Mouse (Mus musculus) liver, adult 2 months (tissue): ENCODE results near the gene Bap1. TPM values are rescaled to one million over a fixed set of nuclear protein-coding genes. Genes with fewer than 3 reads are reported as not detected.

Source experiments
- DNase-seq: peaks from one replicate; pipeline ENCODE4 v3.0.0-alpha.2; 2011; ENCODE audit warnings: low read depth, low spot score; ENCODE audit errors: extremely low read depth
- H3K27ac ChIP-seq: fragments of 200-500 bp; replicated peaks from 2 replicates; pipeline ENCODE4 v1.5.1; 2012; ENCODE audit warnings: low read depth, mild to moderate bottlenecking, control low read depth, inconsistent platforms, low read length; ENCODE audit not compliant: insufficient read depth
- H3K27me3 ChIP-seq: fragments of 200-500 bp; 2 replicates; pipeline ENCODE4 v1.6.1; 2012; ENCODE audit warnings: mild to moderate bottlenecking, moderate library complexity, low read length, inconsistent platforms; ENCODE audit not compliant: control insufficient read depth, insufficient read depth
- H3K36me3 ChIP-seq: fragments of 200-500 bp; 2 replicates; pipeline ENCODE4 v1.6.1; 2012; ENCODE audit warnings: low read length, inconsistent platforms; ENCODE audit not compliant: control insufficient read depth, insufficient read depth
- H3K4me1 ChIP-seq: fragments of 200-500 bp; 2 replicates; pipeline ENCODE4 v1.6.1; 2011; ENCODE audit warnings: low read length; ENCODE audit not compliant: control insufficient read depth, insufficient read depth
- H3K4me3 ChIP-seq: fragments of 200-500 bp; 2 replicates; pipeline ENCODE4 v1.5.1; 2011; ENCODE audit warnings: low read depth, mild to moderate bottlenecking, control low read depth, low read length, moderate library complexity; ENCODE audit not compliant: insufficient read depth
- H3K79me2 ChIP-seq: fragments of 200-500 bp; 2 replicates; pipeline ENCODE4 v1.6.1; 2012; ENCODE audit warnings: inconsistent platforms, mild to moderate bottlenecking, low read length, moderate library complexity; ENCODE audit not compliant: control insufficient read depth, insufficient read depth
- H3K9ac ChIP-seq: fragments of 200-500 bp; 2 replicates; pipeline ENCODE4 v1.6.1; 2012; ENCODE audit warnings: low read depth, mild to moderate bottlenecking, control low read depth, inconsistent platforms, low read length
- CTCF ChIP-seq: fragments of 200-500 bp; IDR thresholded peaks from 2 replicates; pipeline ENCODE4 v1.5.1; 2011; ENCODE audit warnings: low read depth, low read length, control low read depth
- POLR2A ChIP-seq: fragments of 200-500 bp; IDR thresholded peaks from 2 replicates; pipeline ENCODE4 v1.6.1; 2011; ENCODE audit warnings: low read length, control low read depth; ENCODE audit not compliant: insufficient read depth; ENCODE audit errors: extremely low read depth
- WGBS: fragments of 180-500 bp; shearing (Covaris S2); methylation state at CpG from one replicate; pipeline ENCODE4 v1.1.7; 2018; 5-methylcytosine and 5-hydroxymethylcytosine counted together
- polyA plus RNA-seq: library from polyadenylated mRNA; depleted of rRNA; stranded (reverse); fragments of >200 nt; gene quantifications from 2 replicates; pipeline ENCODE4 v1.2.3, GENCODE M21; 2012
- total RNA-seq: library from RNA; depleted of rRNA; stranded (reverse); fragments of >200 nt; gene quantifications from 2 replicates; pipeline ENCODE4 v1.2.3, GENCODE M21; 2014

Bap1 gene
- total and polyA plus RNA-seq, 2 experiments: 16.1 to 26.7 TPM

- Histone ChIP-seq H3K4me3 (peak overlapping the region; percentile 84), H3K36me3 (peaks cover 13% of the 10 kb centered on the region), H3K9ac (peak overlapping the region; percentile 40), H3K27ac (peak overlapping the region; percentile 49), H3K79me2 (peaks cover 19% of the 10 kb centered on the region; the same call in 1 of the 2 replicates), H3K27me3 (no peaks in the 10 kb centered on the region), H3K4me1 (peaks cover 11% of the 10 kb centered on the region; the same call in 1 of the 2 replicates)
- DNase-seq: no peak
- TF ChIP-seq CTCF (no peak), POLR2A (no peak)
- WGBS: 67% methylated on average over 13 of the region's 13 CpGs
Observed at GRCm38 (mm10) chr14:31207070-31207830, 44.0 kb upstream of the Bap1 start.

DNA sequence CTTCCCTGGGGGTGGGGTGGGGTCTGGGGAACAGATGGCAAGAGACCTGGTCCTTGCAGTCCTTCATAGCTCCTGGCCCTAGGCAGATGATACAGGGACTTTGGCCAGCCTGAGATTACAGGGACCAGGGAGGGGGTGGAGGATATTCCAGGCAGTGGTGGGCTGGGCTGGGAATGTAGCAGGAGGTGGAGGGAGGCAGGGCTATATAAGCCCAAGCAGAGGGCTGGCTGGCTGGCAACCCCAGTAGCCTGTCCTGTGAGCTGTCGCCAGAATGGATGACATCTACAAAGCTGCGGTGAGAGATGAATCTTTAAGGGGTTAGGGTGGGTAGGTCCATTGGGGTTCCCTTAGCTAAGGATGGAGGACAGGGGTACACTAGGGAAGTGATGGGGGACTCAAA lies 43.2 kb upstream of the Bap1 start, which contains the start of gene Tnnc1:
TSS of gene Tnnc1 (plus strand) at position 229 of the 400 bp plus-strand sequence.
- DNase-seq: no peak
- Histone ChIP-seq H3K36me3 (peaks cover 9% of the 10 kb centered on the region), H3K9ac (no peak within 1 kb of the TSS), H3K4me3 (no peak within 1 kb of the TSS), H3K27me3 (no peaks in the 10 kb centered on the region), H3K79me2 (peaks cover 19% of the 10 kb centered on the region; the same call in 1 of the 2 replicates), H3K4me1 (peaks cover 11% of the 10 kb centered on the region; the same call in 1 of the 2 replicates), H3K27ac (no peak within 1 kb of the TSS)
- 89% methylated on average over 2 of the region's 2 CpGs for WGBS
- TF ChIP-seq POLR2A (no peak), CTCF (no peak)

DNA sequence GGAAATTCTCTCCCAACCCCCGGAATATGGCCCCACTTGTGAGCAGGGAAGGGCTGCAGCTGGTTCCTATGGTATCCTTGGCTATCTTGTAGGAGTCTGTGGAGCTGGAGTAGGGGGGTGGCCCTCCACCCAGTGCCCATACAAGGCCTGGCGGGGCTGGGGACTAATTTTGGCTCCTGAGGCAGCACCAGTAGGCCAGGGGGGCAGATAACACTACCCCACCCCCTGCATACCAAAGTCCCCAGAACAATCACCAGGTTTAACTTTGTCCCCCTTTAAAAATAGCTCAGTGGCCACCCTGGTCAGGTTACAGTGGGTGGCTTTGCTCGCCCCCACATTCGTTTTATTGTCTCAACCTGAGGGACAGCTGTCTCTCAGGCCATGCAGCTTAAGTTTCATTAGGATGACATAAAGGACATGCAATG lies 42.1 kb upstream of the Bap1 start:
- Histone ChIP-seq H3K4me3 (no peak overlapping the region), H3K27ac (no peak overlapping the region), H3K27me3 (no peaks in the 10 kb centered on the region), H3K4me1 (peaks cover 11% of the 10 kb centered on the region; the same call in 1 of the 2 replicates), H3K79me2 (peaks cover 16% of the 10 kb centered on the region; the same call in 1 of the 2 replicates), H3K9ac (no peak overlapping the region), H3K36me3 (peaks cover under 1% of the 10 kb centered on the region)
- TF ChIP-seq CTCF (no peak), POLR2A (no peak)
- WGBS: 93% methylated on average over 4 of the region's 4 CpGs
- DNase-seq: no peak

DNA sequence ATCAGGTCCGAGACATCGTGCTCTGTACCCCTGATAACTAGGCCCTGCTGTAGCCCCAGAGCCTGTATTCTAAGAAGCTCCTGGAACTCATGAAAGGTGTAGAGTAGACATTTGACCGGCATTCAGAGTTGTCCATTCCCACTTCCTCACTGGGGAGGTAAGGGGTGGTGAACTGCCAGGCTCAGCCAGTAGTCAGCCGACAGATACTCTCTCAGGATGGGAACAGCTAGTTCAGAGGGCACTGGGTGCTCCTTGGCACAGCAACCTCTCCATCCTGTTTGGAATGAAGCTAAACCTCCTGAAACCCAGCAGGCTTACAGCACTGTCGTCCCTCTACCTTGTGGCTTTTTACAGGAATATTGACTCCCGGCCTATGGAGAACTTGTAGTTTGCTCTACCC lies 39.4 kb upstream of the Bap1 start:
- Histone ChIP-seq H3K27me3 (no peaks in the 10 kb centered on the region), H3K27ac (no peak overlapping the region), H3K9ac (no peak overlapping the region), H3K36me3 (no peaks in the 10 kb centered on the region), H3K4me1 (peaks cover 6% of the 10 kb centered on the region; the same call in 1 of the 2 replicates), H3K4me3 (no peak overlapping the region), H3K79me2 (no peaks in the 10 kb centered on the region)
- TF ChIP-seq CTCF (no peak), POLR2A (no peak)
- WGBS: 95% methylated on average over 6 of the region's 6 CpGs
- no peak for DNase-seq

DNA sequence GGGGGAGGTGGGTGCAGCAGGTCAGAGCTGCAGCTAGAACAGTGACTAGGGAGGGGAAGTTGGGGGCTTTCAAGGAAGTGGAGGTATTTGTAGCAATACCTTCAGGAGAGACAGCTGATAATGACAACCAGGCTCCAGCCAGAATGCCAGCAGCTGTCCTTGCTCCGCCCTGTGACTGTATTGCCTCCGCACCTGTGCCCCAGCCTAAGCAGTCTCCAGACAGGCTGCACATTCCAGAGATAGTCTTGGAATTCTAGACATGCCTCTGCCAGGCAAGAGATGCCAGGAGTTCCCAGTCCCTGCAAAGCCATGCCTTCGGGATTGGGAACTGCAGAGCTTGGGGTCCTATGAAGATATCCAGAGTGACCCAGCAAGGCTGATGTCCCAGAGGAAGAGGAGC lies 38.8 kb upstream of the Bap1 start:
- WGBS: 88% methylated on average over 3 of the region's 3 CpGs
- no peak overlapping the region for H3K27ac ChIP-seq
- TF ChIP-seq CTCF (no peak), POLR2A (no peak)
- DNase-seq: no peak
- no peaks in the 10 kb centered on the region for H3K79me2 ChIP-seq
- no peaks in the 10 kb centered on the region for H3K36me3 ChIP-seq
- no peaks in the 10 kb centered on the region for H3K27me3 ChIP-seq
- no peak overlapping the region for H3K4me3 ChIP-seq
- H3K9ac ChIP-seq: no peak overlapping the region
- no peaks in the 10 kb centered on the region for H3K4me1 ChIP-seq

DNA sequence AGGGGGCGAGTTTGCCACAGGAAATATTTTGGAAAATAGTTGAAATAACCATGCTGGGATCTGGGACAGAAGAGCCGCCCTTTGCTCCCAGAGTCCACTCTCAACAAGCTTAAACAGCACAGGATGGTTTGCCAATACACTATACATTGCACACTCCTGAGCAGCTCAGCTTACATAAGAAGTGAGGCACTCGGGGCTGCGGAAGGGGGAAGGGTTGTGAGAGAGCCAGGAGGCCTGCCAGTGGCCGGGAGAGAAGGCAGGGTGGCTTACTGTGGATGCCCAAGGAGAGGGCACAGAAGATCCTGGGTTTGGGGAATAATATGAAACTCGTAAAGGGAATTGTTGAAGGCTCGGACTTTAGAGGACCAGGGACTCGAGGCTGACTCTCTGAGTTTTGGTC lies 37.4 kb upstream of the Bap1 start:
- WGBS: 52% methylated on average over 8 of the region's 8 CpGs
- DNase-seq: no peak
- Histone ChIP-seq H3K9ac (no peak overlapping the region), H3K79me2 (no peaks in the 10 kb centered on the region), H3K36me3 (no peaks in the 10 kb centered on the region), H3K4me3 (no peak overlapping the region), H3K4me1 (no peaks in the 10 kb centered on the region), H3K27ac (no peak overlapping the region), H3K27me3 (no peaks in the 10 kb centered on the region)
- TF ChIP-seq CTCF: no peak
- TF ChIP-seq POLR2A: no peak
